In the genomic region with DNA sequence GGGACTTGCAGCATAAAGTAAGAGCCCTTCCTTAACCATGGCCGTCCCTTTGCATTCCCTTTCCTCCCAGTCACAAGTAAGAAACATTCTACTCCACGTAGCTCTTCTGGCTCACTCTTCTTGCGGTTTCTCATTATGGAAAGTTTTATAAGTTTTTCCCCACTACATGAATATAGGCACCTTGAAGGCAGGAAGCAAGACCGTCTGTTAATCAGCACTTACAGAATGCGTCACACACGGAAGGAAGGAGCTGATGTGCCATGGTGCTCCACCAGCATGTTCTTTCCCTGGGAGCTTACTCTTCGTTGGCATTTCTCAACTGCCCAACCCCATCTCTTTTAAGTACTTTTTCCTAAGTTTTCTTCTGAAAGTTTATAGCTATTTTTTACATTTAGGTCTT, we compare ENCODE assay signal across 18 mouse cellular contexts. TPM values are rescaled to one million over a fixed set of nuclear protein-coding genes. Genes with fewer than 3 reads are reported as not detected.
DNase-seq lines count a peak whose midpoint lies in the region; ATAC-seq and TF ChIP-seq lines count a peak whose summit lies in the region.
"Had no signal": no experiment of that assay in that cellular context is flagged by ENCODE, and none has a peak within 500 bp of the region (broad histone marks: within the 10 kb centered on the region; RNA-seq: fewer than 3 reads in every experiment).

No protein-coding gene starts in this region.

- TF ChIP-seq CTCF in layer of hippocampus, adult 2 months (conservative IDR thresholded peaks at IDR 0.05) = no peak

- H3K9ac ChIP-seq in heart, embryonic 15.5 days = no peak overlapping the region
- H3K9ac ChIP-seq in liver, embryonic 15.5 days = 0 out of 2 replicates have a peak overlapping the region, but pooled peaks have one; percentile 12
- H3K9ac ChIP-seq: embryonic facial prominence, embryonic 12.5 days; forebrain, embryonic 13.5 days; midbrain, embryonic 12.5 days had no signal

- 66% methylated on average over 7 of the region's 7 CpGs for WGBS in heart, embryonic 15.5 days
- 67% methylated on average over 7 of the region's 7 CpGs for WGBS in heart, embryonic 10.5 days
- 24% methylated on average over 7 of the region's 7 CpGs for WGBS in liver, embryonic 15.5 days (ENCODE audit: insufficient replicate concordance)

- no peaks in the 10 kb centered on the region for H3K27me3 ChIP-seq in heart, embryonic 15.5 days
- H3K27me3 ChIP-seq in heart, embryonic 10.5 days (ENCODE audit: insufficient read depth, poor library complexity, severe bottlenecking) = no peaks in the 10 kb centered on the region
- H3K27me3 ChIP-seq in liver, embryonic 15.5 days = no peaks in the 10 kb centered on the region
- H3K27me3 ChIP-seq: embryonic facial prominence, embryonic 12.5 days; forebrain, embryonic 13.5 days; midbrain, embryonic 12.5 days had no signal

- peak overlapping the region; percentile 47 for H3K27ac ChIP-seq in heart, embryonic 15.5 days
- no peak overlapping the region for H3K27ac ChIP-seq in heart, embryonic 10.5 days
- H3K27ac ChIP-seq in liver, embryonic 15.5 days (replicated peaks) = peak overlapping the region; percentile 58; the same call in 1 of the 2 replicates
- no peak overlapping the region for H3K27ac ChIP-seq in layer of hippocampus, adult 2 months
- H3K27ac ChIP-seq: embryonic facial prominence, embryonic 12.5 days; forebrain, embryonic 13.5 days; hindbrain, postnatal 0 days; kidney, postnatal 0 days; limb, embryonic 10.5 days; midbrain, embryonic 12.5 days had no signal

- peaks cover 6% of the 10 kb centered on the region; the same call in 1 of the 2 replicates for H3K36me3 ChIP-seq in heart, embryonic 15.5 days
- peaks cover 6% of the 10 kb centered on the region; the same call in 1 of the 2 replicates for H3K36me3 ChIP-seq in heart, embryonic 10.5 days
- H3K36me3 ChIP-seq in liver, embryonic 15.5 days (replicated peaks) = no peaks in the 10 kb centered on the region

- no peak overlapping the region for H3K4me2 ChIP-seq in heart, embryonic 15.5 days
- no peak overlapping the region for H3K4me2 ChIP-seq in liver, embryonic 15.5 days
- H3K4me2 ChIP-seq: embryonic facial prominence, embryonic 12.5 days; forebrain, embryonic 13.5 days; midbrain, embryonic 12.5 days had no signal

- peaks cover 5% of the 10 kb centered on the region for H3K4me1 ChIP-seq in heart, embryonic 15.5 days (replicated peaks)
- 0 out of 2 replicates have a peak, but pooled peaks cover 3% of the 10 kb centered on the region for H3K4me1 ChIP-seq in heart, embryonic 10.5 days
- peaks cover 25% of the 10 kb centered on the region for H3K4me1 ChIP-seq in liver, embryonic 15.5 days (replicated peaks)
- H3K4me1 ChIP-seq: embryonic facial prominence, embryonic 12.5 days; forebrain, embryonic 13.5 days; limb, embryonic 10.5 days; midbrain, embryonic 12.5 days had no signal

- H3K9me3 ChIP-seq in heart, embryonic 15.5 days (replicated peaks) = no peaks in the 10 kb centered on the region
- H3K9me3 ChIP-seq in heart, embryonic 10.5 days = no peaks in the 10 kb centered on the region
- no peaks in the 10 kb centered on the region for H3K9me3 ChIP-seq in liver, embryonic 15.5 days (replicated peaks)
- H3K9me3 ChIP-seq: embryonic facial prominence, embryonic 12.5 days; limb, embryonic 10.5 days had no signal

- DNase-seq in heart, embryonic 10.5 days (ENCODE audit: low spot score) = no peak
- peak; percentile 44 for DNase-seq in c-Kit-positive CD71-positive TER-119-positive erythroid progenitor cells, embryonic 14.5 days (ENCODE audit: low spot score)
- no peak for DNase-seq in thymus, postnatal 4 days
- DNase-seq in layer of hippocampus, adult 2 months (ENCODE audit: low spot score in 2 of 2) = no peak
- no peak for DNase-seq in adrenal gland, adult (ENCODE audit: inconsistent age in 2 of 2, low spot score in 1 of 2)
- DNase-seq: adrenal gland, adult 2 months; cerebellum, postnatal 10 days; right cerebral cortex, postnatal 14 days; thymus, adult 18-20 months had no signal

- no peak for ATAC-seq in heart, embryonic 15.5 days (replicated peaks; ENCODE audit: insufficient number of reproducible peaks, insufficient read depth, low FRiP score, low read depth)
- peak; percentile 90 for ATAC-seq in CD4-positive, CD25-positive, alpha-beta regulatory T cell, adult 4 months
- no peak for ATAC-seq in liver, embryonic 15.5 days (ENCODE audit: insufficient read depth)
- ATAC-seq: forebrain, embryonic 13.5 days; hindbrain, postnatal 0 days had no signal

- no peak overlapping the region for H3K4me3 ChIP-seq in heart, embryonic 15.5 days
- H3K4me3 ChIP-seq in heart, embryonic 10.5 days = no peak overlapping the region
- H3K4me3 ChIP-seq in liver, embryonic 15.5 days (replicated peaks) = no peak overlapping the region
- H3K4me3 ChIP-seq in layer of hippocampus, adult 2 months = no peak overlapping the region
- H3K4me3 ChIP-seq: embryonic facial prominence, embryonic 12.5 days; forebrain, embryonic 13.5 days; limb, embryonic 10.5 days; midbrain, embryonic 12.5 days had no signal

RNA-seq across cellular contexts. Expression of a gene that starts 27.5 kb away (rescaled TPM):
- 46.7 and 62.8 TPM in 2 replicates for polyA plus RNA-seq in heart, embryonic 15.5 days (2015; fragmentation: Nextera tagmentation; extraction: Ambion mirVana)
- 63.5 and 69.3 TPM in 2 replicates for polyA plus RNA-seq in heart, embryonic 10.5 days (2016; fragmentation: Nextera tagmentation; extraction: Ambion mirVana)
- polyA plus RNA-seq in CD4-positive, CD25-positive, alpha-beta regulatory T cell, adult 4 months (2017; shearing (Covaris generic)) = 100 to 1,000 TPM; 101 to 113 TPM
- 37.4 and 37.6 TPM in 2 replicates for polyA plus RNA-seq in liver, embryonic 15.5 days (2015; fragmentation: Nextera tagmentation; extraction: Ambion mirVana)
- 10 to 100 TPM; 52.6 to 52.7 TPM for total RNA-seq in layer of hippocampus, adult 2 months (2021)

RNA-seq across cellular contexts. Expression of a gene that starts 27.8 kb away (rescaled TPM):
- polyA plus RNA-seq in heart, embryonic 15.5 days (2015; fragmentation: Nextera tagmentation; extraction: Ambion mirVana) = 29.8 and 34.6 TPM in 2 replicates
- 51.0 and 54.7 TPM in 2 replicates for polyA plus RNA-seq in heart, embryonic 10.5 days (2016; fragmentation: Nextera tagmentation; extraction: Ambion mirVana)
- 10 to 100 TPM; 65.7 to 68.8 TPM for polyA plus RNA-seq in CD4-positive, CD25-positive, alpha-beta regulatory T cell, adult 4 months (2017; shearing (Covaris generic))
- polyA plus RNA-seq in liver, embryonic 15.5 days (2015; fragmentation: Nextera tagmentation; extraction: Ambion mirVana) = 15.3 and 16.0 TPM in 2 replicates
- 10 to 100 TPM; 50.1 to 50.3 TPM for total RNA-seq in layer of hippocampus, adult 2 months (2021)

Comparison
In these comparisons a context has a peak if more than half of its experiments do, and no peak if none do; other contexts are left out.
1. H3K27ac ChIP-seq: peak in heart, embryonic 15.5 days (single experiment) and liver, embryonic 15.5 days (single experiment); none in heart, embryonic 10.5 days (single experiment) and layer of hippocampus, adult 2 months (single experiment).